Mouse (Mus musculus) right cerebral cortex, postnatal 25 days (tissue): ENCODE measurements around the gene Baz1a.

Experiments used
- DNase-seq: peaks from one replicate; pipeline ENCODE4 v3.0.0; 2022

The Baz1a gene

DNA sequence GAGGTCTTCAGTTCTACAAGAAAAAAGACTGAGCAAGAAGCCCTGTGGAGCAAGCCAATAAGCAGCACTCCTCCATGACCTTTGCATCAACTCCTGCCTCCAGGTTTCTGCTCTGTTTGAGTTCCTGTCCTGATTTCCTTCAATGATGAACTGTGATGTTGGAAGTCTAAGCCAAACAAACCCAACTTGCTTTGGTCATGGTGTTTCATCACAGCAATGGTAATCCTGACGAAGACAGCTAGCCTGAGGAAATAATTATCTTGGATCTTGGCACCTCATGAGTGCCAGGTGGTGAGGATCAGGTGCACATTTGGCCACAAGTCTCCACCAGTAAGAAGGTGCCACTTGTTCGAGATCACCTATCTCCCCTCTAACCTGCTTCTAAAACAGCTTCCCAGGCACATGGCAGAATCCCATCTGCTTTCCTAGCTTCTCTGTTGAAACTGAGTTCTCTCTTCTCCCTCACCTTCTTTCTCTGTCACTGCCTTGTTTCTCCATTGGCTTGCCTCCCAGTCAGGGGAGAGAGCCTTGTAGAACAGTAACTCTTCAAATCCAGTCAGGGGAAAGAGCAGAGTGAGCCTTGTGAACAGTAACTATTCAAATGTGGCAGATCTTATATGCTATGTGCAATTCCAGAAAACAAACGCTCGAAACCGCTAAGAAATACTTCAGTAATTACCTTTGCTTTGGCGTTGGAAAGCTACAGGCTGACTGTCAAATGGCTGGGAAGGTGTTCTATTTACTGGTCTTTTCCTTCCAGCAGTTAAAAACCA is at the start of gene Baz1a:
Baz1a (minus strand) TSS at position 723 of the 773 bp plus-strand sequence.
- DNase-seq = no peak

DNA sequence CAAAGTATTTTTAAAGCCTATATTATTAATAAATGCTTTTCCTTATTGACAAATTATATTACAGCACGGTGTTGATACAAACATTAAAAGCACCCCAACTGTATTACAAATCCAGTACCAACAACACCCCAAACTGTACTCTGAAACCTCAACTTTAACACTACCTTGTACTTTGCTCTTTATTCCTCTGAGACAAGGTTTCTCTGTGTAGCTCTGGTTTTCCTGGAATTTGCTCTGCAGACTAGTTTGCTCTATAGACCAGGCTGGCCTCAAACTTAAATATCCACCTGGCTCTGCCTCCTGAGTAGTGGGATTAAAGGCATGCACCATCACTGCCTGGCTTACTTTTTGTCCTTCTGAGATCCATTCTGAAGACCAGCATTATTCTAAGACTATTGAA is 48.0 kb upstream of the Baz1a start:
- DNase-seq = no peak

DNA sequence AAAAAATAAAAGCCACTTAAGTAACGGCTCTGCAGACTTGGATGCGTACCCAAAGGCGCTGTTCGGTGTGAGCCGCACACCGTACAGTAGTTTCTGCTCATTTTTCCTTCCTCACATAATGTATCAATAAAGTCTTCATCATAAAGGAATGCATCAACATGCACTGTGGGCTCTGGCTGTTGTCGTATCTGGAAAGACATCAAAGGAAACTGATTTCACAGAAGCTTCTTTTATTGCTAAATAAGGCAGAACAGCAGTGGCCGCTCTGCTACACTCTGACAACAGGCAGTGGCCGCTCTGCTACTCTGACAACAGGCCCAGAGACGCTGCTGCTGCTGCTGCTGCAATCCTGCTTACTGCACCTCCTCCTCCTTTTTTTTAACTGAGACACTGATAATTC is 46.9 kb upstream of the Baz1a start:
- no peak for DNase-seq

DNA sequence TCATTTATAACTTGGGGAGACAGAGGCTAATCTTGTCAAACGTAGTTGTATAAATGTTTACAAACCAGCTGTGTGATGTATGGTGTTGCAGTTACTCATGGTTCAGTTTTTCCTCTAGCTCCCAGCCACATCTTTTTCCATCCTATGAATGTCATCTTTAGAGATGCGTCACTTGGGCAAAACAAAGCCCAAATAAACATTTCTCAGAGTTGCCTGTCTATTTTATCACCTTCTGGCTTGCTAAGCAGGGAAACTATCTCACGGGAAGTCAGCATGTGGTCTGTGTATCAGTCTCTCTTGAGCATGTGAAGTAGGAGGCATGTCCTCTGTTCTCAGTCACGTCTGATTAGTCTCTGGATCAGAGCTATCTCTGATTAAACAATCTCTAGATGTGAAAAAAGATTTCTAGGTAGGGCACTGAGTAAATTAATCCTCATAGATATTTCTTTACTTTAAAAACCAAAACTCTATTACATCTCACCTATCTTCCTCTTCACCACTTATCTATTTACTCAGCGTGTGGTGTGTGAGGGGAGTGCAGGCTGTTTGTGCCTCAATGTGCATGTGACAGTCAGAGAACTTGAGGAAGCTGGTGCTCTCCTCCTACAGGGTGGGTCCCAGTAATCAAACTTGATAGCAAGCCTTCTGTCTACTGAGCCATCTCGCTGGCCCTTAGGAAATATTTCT is 46.2 kb upstream of the Baz1a start:
- no peak for DNase-seq

DNA sequence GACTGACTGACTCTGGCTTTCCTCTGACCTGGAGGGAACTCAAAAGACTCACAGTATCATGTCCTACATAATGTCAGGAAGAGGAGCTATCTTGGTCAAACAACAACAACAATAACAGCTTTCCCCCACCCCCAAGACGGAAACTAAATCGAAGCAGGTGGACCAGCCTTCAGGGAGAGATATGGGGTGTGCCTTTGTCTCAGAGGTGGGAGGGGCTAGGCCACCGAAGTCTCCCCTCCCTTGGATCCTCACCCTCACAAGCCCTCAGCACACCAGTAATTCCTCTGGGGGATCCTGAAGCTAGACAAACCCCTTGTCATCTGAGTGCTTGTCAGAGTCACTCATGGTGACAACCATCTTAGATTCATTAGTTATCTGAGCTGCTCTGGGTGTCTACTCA is 45.7 kb upstream of the Baz1a start:
- no peak for DNase-seq

DNA sequence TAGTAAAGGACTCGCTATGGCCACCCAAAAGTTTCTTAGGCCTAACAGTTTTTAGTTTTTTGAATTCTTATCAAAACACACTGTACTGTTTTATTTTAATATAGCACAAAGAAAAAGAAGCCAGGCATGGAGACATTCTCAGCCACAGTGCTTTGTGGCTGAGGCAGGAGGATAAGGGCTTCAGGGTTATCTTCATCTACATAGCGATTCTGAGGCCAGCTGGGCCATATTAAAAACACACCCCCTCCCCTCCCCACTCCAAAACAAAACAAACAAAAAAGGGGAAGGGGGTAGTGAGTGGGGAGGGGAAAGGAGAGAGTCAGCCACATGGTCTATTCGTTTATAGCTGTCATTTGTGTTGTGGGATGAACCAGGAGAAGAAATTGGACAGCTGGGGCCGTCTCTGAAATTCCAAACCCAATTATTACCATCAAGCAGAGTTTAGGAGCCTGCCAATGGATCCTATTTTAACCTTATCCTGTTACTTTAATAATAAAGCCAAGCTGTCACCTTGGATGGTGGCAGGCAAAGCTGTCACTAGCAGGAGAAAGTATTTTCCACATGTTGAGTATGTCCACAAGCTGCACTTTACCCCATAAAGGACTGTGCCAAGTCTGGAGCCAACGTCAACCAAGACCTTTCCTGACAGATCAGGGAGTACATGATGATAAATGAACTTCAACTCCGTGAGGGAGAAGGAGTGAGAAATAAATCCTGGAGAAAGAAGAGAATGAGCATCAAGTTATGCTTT is 44.9 kb upstream of the Baz1a start:
- no peak for DNase-seq

DNA sequence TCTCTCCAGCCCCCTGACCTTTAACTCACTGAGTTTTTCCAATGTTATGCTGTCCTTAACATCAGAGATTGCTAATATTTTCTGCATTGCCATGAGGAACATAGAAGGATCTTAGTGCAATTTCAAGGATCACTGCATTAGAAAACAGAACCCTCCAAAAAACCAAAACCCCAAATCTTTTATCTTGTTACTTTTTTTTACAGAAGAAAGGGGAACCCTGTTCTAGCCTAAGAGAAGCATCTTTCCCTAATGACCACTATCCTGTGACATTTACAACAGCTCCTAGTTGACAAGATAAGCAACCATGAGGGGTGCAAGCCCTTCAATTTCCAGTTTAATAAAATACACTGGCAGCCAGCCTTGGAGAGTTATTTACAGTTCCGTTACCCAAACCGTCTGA is 42.6 kb upstream of the Baz1a start:
- no peak for DNase-seq

DNA sequence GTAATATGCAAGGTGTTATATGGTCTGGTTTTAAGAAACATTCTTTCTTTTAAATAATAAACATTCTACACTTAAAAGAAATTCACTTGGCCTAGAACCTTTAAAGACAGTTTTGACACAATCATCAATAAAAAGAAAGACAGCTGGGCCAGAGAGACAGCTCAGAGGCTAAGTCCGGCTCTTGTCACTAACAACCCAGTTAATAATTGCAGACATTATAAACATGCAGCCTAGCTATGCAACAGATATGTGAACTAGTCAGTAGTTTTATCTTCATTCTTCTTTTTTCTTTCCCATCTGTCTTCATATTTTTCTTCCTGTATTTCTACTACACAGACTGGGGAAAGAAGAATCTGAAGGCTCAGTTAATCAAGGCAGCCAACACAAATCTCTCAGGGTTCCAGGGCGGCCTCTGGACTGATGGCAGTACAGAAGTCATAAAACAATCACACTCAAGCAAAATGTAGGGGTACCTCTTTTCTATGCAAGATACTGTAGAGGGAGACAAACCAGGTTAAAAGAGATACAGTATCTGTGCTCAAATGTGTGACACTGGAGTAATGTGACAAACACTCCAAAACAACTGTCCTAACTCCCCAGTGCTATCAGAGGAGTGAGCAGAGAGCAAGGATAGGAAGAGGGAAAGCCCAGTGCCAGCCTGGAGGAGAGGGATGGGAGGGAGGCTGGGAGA is 40.5 kb upstream of the Baz1a start:
- DNase-seq = no peak

DNA sequence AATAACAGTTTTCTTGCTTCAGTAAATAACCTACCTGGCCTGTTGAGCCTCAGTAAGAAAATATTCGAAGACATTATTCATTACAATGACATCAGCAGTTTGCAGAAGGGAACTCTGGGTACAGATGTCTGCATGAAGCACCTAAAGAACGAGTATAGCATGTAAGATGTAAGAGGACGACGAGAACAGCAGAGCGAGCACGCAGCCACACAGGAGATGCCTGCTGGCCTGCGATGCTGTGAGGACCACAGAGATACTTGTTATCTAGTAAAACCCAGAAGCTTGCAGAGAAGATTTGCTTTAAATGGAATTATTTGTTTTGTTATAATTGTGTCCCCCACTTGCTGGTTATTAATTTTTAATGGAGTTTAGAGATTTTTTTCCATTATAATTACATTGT is 39.1 kb upstream of the Baz1a start:
- no peak for DNase-seq

DNA sequence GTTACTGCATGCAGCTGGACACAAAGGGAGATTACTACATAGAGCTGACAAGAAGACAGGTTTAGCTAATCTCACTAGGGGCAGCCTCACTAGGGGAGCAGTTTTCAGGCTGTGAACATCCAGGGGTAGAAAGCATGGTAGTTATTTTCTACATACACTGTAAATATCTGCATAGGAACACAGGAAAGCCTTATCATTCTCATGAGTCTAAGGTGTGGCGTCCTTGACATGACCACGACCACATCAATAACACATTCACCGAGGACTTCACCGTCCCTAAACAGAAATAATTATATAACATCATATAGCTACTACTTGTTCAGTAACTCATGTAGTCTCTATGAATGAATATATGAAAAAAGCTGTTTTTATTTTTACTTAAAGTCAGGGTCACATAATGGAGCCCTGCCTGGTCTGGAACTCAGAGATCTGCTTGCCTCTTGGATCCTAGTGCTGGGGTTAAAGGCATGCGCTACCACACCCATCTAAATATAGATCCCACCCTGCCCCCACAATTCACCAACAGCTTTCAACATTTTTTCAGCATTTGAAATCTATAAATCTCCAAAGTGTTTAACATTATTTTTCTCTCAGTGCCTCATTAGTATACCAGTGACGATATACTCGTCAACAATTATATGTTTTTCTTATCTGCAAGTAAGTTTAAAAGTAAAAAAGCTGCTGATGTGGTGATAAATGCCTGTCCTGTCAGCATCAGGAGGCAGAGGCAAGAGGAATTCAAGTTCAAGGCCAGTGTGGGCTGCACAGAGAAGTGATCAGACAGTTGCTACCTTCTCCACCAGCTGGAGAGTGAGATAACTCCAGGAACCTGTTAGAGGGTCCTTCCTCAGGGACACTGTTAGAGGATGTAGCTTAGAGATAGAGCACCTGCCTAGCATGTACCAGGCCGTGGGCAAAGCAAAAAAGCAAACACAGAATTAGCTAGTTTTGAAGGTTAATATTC is 37.3 kb upstream of the Baz1a start:
- no peak for DNase-seq

DNA sequence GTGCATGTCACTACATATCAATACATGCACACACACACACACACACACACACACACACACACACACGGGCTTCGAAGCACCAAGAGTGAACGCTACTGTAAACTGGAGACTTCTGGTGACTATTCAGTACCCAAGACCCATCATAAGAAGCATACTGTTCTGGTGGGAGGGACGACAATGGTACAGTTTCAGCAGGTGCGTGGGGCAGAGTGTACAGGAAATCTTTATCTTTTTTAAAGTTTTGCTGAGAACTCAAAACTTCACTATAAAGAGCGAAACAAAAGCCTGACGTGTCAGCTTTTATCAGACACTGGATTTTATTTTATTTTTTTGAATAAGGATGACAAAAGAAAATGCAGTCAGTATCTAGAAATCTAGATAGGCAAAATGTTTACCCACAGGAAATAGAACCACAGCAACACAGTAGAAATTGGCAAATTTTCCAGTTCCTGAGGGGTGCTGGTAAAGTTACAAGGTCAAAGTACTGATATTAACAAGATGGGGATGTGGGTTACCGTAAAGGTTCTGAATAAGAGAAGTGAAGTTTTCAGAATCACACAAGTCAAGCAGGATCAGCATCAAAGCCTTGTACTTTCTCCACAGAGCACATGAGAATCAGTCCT is 35.7 kb upstream of the Baz1a start:
- no peak for DNase-seq

DNA sequence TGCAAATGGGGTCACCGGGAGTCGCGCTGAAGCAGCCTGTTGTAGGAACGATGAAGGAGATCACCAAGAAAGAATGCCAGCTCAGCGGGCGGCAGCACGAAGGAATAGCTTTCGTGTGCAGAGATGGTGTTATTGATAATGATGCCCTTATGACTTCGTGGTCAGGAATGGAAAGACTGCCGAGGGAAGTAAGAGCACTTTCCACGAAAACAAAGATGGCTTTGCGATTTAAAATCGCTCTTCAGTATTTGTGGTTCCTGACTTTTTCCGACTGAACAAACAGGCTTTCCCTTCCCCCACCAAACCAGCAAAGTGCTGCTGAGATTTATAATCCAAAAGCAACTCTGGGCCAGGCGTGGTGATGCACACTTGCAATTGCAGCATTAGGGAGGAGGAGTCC is 26.9 kb upstream of the Baz1a start:
- no peak for DNase-seq

DNA sequence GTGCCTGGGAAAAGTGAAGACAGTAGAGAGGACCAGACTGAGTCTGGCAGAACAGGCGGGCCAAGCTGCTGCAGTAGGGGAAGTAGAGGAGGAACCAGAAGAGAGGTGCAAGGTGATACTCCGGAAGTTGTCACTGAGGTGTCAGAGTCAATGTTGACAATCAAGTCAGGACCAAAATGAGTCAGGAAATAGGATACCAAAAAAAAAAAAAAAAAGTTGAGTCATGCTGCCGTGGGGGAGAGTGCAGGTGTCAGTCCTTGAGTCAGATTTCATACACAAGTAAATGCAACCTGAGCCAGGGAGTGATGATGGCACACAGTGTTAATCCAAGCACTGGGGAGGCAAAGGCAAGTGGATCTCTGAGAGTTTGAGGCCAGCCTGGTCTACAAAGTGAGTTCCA is 12.9 kb upstream of the Baz1a start:
- DNase-seq = no peak

DNA sequence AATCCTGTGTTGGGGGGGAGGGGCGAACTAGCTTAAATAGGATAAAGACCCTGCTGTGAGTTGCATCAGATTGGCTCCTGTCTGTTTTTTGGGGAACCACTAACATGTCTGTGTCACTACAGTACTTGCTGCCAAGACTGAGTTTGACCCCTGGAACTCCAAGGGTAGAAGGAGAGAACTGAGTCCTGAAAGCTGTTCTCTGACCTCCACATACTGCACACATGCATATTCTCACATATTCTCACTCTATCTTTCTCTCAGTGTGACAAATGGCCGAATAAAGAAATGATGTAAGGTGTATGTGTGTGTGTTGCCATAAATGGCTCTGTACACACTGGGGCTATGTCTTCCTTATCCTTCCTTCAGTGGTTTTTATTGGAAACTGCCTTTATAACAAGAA is 9.1 kb upstream of the Baz1a start:
- no peak for DNase-seq

DNA sequence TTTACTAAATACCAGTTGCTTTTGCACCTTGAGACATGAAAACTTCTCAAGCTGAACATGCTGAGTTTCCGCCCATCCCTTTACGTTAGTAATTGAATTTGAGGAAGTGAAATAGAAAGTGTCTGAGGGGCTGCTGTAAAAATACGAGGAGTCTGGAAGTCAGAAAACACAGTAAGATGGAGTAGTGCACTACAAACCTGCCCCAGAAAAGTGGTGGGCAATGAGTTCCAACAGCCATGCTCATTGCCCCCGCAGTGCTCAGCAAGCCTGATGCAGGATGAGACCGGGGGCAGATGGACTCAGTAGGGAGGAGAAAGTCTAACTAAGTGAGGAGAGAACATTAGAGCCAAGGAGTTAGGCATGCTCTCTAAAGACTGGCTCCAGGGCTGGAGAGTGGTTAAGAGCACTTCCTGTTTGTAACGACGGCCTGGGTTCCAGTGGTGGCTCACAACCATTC is 5.3 kb upstream of the Baz1a start:
- DNase-seq = no peak

DNA sequence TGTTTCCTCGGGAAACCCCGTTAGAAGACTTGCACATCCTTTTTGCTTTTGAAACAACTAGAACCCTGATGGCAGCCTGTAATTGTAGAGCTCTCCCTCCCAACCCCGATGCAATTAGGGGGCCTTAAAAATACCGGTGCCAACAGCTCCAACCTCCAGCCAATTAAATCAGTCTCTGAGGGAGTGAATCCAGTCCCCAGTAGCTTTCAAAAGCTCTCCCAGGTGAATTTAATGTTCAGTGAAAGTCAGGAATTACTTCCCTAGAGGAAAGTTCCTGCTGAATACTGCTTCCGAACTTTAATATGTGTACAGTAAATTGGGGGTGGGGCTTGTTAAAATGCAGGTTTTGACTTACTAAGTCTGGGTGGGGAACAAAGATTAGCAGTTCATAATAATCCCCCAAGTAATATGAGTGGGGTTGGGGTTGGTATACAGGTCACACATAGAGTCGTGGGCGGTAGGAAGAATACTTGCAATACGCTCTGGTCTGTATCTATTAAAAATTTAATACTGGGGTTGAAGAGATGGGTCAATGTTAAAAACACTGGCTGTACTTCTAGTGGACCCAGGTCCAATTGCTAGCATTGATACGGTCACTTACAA is 3.1 kb upstream of the Baz1a start:
- DNase-seq = no peak

DNA sequence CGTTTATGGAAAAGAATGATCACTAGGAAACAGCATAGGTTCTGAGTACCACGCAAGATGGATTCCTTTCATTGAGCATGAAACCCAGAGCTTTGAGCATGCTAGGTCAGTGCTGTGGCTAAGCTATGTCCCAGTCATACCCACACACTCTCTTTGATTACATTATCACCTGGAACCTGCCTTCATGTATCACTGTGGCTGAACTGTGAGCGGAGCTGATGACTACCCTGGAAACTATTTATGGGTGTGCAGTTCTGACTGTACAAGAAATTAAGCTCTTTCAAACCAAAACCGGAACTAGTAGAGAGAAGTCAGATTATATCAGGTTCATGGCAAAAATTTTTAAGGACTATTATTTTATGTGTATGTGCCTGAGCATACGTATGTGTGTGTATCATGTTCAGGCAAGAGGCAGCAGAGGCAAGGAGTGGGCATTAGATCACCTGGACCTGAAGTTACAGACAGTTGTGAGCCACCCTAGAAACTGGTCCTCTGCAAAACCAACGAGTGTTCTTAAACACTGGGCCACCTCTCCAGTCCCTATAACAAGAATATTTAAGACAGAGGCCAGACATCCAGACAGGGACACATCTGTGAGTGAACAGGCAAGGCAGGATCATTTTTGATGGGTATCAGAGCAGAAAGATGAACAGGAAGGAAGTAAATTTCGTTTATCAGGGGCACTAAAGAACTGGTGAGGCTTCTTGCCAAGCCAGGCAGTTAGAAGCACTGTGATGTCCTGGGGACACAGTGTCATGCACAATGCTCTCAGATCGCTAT is 2.4 kb upstream of the Baz1a start:
- DNase-seq = no peak

DNA sequence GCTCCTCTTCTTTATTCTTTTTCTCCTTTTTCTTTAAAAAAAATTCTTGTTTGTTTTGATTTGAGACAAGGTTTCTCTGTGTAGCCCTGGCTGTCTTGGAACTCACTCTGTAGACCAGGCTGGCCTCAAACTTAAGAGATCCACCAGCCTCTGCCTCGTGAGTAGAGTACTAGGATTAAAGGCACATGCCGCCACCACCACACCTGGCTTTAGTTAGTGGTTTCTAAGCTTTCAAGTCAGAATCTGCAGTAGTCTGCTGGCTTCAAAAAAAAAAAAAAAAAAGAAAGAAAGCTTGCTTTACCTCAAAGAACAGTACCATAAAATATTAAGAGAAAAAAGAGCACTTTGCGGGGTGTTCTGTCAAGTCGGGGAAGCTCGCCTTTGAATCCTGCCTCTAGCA is 1.3 kb upstream of the Baz1a start:
- no peak for DNase-seq

DNA sequence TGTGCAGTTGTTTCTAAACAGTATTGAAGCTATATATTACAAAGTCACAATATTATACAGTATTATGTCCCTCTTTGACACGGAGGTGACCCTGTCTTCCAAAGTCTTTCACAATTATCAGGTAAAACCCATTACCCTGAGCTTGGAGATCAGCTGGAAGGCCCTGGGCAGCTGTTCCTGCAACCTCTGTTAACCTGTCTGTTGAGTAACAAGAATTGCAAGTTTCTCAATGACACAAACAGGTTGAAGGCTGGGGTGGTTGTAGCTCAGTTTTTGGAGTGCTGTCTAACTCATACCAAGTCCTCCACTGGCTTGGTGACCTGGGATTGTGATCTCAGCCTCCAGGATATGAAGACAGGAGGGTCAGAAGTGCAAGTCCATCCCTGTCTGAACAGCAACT is 1.1 kb downstream of the Baz1a start:
- DNase-seq = no peak

DNA sequence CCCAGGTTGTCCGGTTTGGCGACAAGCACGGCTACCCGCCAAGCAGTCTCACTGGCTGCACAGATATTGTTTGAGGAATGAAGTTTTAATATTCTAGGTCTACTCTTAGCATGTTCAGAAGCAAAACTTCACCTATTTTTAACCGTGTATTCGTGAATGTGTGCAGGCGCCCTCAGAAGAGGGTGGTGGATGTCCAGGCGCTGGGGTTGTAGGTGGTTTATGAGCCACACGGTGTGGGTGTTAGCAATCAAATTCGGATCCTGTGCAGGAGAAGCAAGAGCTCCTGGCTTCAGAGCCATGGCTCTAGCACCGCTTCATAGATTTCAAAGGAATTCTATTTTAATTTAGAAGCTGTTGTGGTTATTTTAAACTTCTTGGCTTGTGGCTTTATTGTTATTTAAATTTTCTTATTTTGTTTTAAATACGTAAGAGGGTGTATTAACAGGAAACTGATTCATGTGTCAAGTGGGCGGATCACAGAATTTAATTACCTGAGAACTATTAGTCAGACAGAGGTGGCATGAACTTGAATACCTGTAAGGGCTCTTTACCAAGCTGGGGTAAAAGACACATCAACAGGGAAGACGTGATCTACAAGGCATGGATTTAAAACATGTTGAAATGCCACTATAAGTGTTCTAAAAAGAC is 6.7 kb downstream of the Baz1a start:
- DNase-seq = peak; percentile 24
